19 mouse cellular contexts compared by ENCODE assay signal in genomic region chr19:56007433-56007832, GRCm38 (mm10).
DNase-seq lines count a peak whose midpoint lies in the region; ATAC-seq and TF ChIP-seq lines count a peak whose summit lies in the region.
"Had no signal": no experiment of that assay in that cellular context is flagged by ENCODE, and none has a peak within 500 bp of the region (broad histone marks: within the 10 kb centered on the region; RNA-seq: fewer than 3 reads in every experiment).

No protein-coding gene starts in this region.

- H3K4me2 ChIP-seq in kidney, postnatal 0 days (ENCODE audit: low read length) = no peak overlapping the region
- H3K4me2 ChIP-seq: embryonic facial prominence, embryonic 15.5 days; forebrain, embryonic 12.5 days; hindbrain, embryonic 15.5 days; kidney, embryonic 15.5 days; liver, embryonic 15.5 days had no signal

- H3K4me1 ChIP-seq in kidney, postnatal 0 days (replicated peaks; ENCODE audit: insufficient read depth, low read length) = no peaks in the 10 kb centered on the region
- no peaks in the 10 kb centered on the region for H3K4me1 ChIP-seq in spleen, adult 2 months (ENCODE audit: control insufficient read depth, insufficient read depth, insufficient read length)
- peaks cover 0 to 4% of the 10 kb centered on the region in 2 experiments; a peak in 1 of 4 replicates for H3K4me1 ChIP-seq in MEL (ENCODE audit: control insufficient read depth in 1 of 2, insufficient read depth in 2 of 2, low read length in 2 of 2)
- H3K4me1 ChIP-seq: liver, embryonic 15.5 days had no signal

- TF ChIP-seq POLR2A in spleen, adult 2 months (IDR thresholded peaks at IDR 0.05; ENCODE audit: low read depth, low read length) = no peak
- TF ChIP-seq POLR2A in MEL (IDR thresholded peaks at IDR 0.05; ENCODE audit: control insufficient read depth in 1 of 2, insufficient read depth in 1 of 2, low read depth in 1 of 2, low read length in 2 of 2, poor library complexity in 1 of 2) = no peak

- H3K79me2 ChIP-seq in MEL (ENCODE audit: control insufficient read depth, insufficient read depth, low read length, poor library complexity) = no peaks in the 10 kb centered on the region

- ATAC-seq in kidney, postnatal 0 days (replicated peaks; ENCODE audit: low FRiP score, low read depth) = no peak
- ATAC-seq: CD4-positive, CD25-positive, alpha-beta regulatory T cell, adult 4 months had no signal

- DNase-seq in kidney, postnatal 0 days (ENCODE audit: low spot score) = no peak
- DNase-seq in kidney, adult 9 months = no peak
- DNase-seq in spleen, adult 2 months (ENCODE audit: low read depth in 1 of 2, low spot score in 2 of 2) = no peak
- DNase-seq in spleen, postnatal 36 days (ENCODE audit: low spot score in 2 of 2) = no peak
- peak; percentile 38 for DNase-seq in MEL (ENCODE audit: low read depth, low spot score)
- no peak for DNase-seq in embryo, embryonic 11 days
- DNase-seq in right cerebral cortex, postnatal 25 days = no peak
- DNase-seq: adrenal gland, adult 8-10 months; cerebellum, adult 8-10 months; gastrocnemius, postnatal 10 days; heart, postnatal 14 days; midbrain, embryonic 14.5 days; right cerebral cortex, postnatal 14 days had no signal

- TF ChIP-seq RAD21 in MEL (IDR thresholded peaks at IDR 0.05; ENCODE audit: low read depth, low read length) = peak; percentile 78

- no peak for TF ChIP-seq EP300 in MEL (IDR thresholded peaks at IDR 0.05; ENCODE audit: low read depth in 1 of 2, low read length in 2 of 2)

- no peaks in the 10 kb centered on the region for H3K9me3 ChIP-seq in kidney, postnatal 0 days (replicated peaks; ENCODE audit: low read length)
- no peaks in the 10 kb centered on the region for H3K9me3 ChIP-seq in MEL (replicated peaks; ENCODE audit: insufficient read depth, low read length)
- H3K9me3 ChIP-seq: embryonic facial prominence, embryonic 15.5 days; forebrain, embryonic 12.5 days; hindbrain, embryonic 15.5 days; liver, embryonic 15.5 days had no signal

- no peak overlapping the region for H3K27ac ChIP-seq in kidney, postnatal 0 days
- no peak overlapping the region for H3K27ac ChIP-seq in spleen, adult 2 months (ENCODE audit: insufficient read depth, low read length)
- no peak overlapping the region for H3K27ac ChIP-seq in MEL (ENCODE audit: control insufficient read depth, low read depth, low read length)
- H3K27ac ChIP-seq: embryonic facial prominence, embryonic 15.5 days; forebrain, embryonic 12.5 days; hindbrain, embryonic 15.5 days; kidney, embryonic 15.5 days; liver, embryonic 15.5 days had no signal

- no peaks in the 10 kb centered on the region for H3K36me3 ChIP-seq in kidney, postnatal 0 days (ENCODE audit: insufficient read depth, low read length)
- H3K36me3 ChIP-seq in spleen, adult 2 months (ENCODE audit: control insufficient read depth, insufficient read depth, low read length) = no peaks in the 10 kb centered on the region
- no peaks in the 10 kb centered on the region for H3K36me3 ChIP-seq in MEL (ENCODE audit: control insufficient read depth in 1 of 2, insufficient read depth in 2 of 2, low read length in 2 of 2)
- H3K36me3 ChIP-seq: embryonic facial prominence, embryonic 15.5 days; forebrain, embryonic 12.5 days; hindbrain, embryonic 15.5 days; kidney, embryonic 15.5 days; liver, embryonic 15.5 days had no signal

- H3K27me3 ChIP-seq in kidney, postnatal 0 days (ENCODE audit: insufficient read depth, low read length) = no peaks in the 10 kb centered on the region
- H3K27me3 ChIP-seq in spleen, adult 2 months (ENCODE audit: control insufficient read depth, insufficient read depth, low read length) = no peaks in the 10 kb centered on the region
- H3K27me3 ChIP-seq in MEL (ENCODE audit: control insufficient read depth in 1 of 2, insufficient read depth in 2 of 2, low read length in 2 of 2) = no peaks in the 10 kb centered on the region; a peak in 1 of 4 replicates
- H3K27me3 ChIP-seq: embryonic facial prominence, embryonic 15.5 days; hindbrain, embryonic 15.5 days; kidney, embryonic 15.5 days had no signal

- WGBS in kidney, postnatal 0 days = 96% methylated on average over 5 of the region's 5 CpGs
- 97% methylated on average over 5 of the region's 5 CpGs for WGBS in spleen, adult 2 months

- no peak overlapping the region for H3K4me3 ChIP-seq in kidney, postnatal 0 days (replicated peaks; ENCODE audit: low read depth, low read length)
- no peak overlapping the region for H3K4me3 ChIP-seq in spleen, adult 2 months (ENCODE audit: extremely low read depth, insufficient read depth, insufficient read length)
- no peak overlapping the region for H3K4me3 ChIP-seq in MEL (ENCODE audit: control insufficient read depth in 1 of 2, insufficient read depth in 1 of 2, low read depth in 2 of 2, low read length in 2 of 2)
- H3K4me3 ChIP-seq: embryonic facial prominence, embryonic 15.5 days; forebrain, embryonic 12.5 days; hindbrain, embryonic 15.5 days; kidney, embryonic 15.5 days; liver, embryonic 15.5 days had no signal

- H3K9ac ChIP-seq in kidney, postnatal 0 days (ENCODE audit: low read depth, low read length) = no peak overlapping the region
- no peak overlapping the region for H3K9ac ChIP-seq in MEL (ENCODE audit: control insufficient read depth, low read depth, low read length, poor library complexity, severe bottlenecking)
- H3K9ac ChIP-seq: embryonic facial prominence, embryonic 15.5 days; forebrain, embryonic 12.5 days; hindbrain, embryonic 15.5 days; kidney, embryonic 15.5 days; liver, embryonic 15.5 days had no signal

- TF ChIP-seq CTCF in kidney, postnatal 0 days (IDR thresholded peaks at IDR 0.05; ENCODE audit: low read depth) = 0 out of 2 replicates have a peak, but pooled peaks have one; percentile 24
- peak; percentile 1; the same call in 1 of the 2 replicates for TF ChIP-seq CTCF in spleen, adult 2 months (IDR thresholded peaks at IDR 0.05; ENCODE audit: extremely low read depth, insufficient read depth, insufficient read length, insufficient replicate concordance)
- TF ChIP-seq CTCF in MEL (IDR thresholded peaks at IDR 0.05 in 2 of 3, conservative IDR thresholded peaks at IDR 0.05 in 1 of 3; ENCODE audit: control insufficient read depth in 1 of 3, insufficient read depth in 1 of 3, low read depth in 2 of 3, low read length in 3 of 3, poor library complexity in 1 of 3, severe bottlenecking in 1 of 3) = peak; percentile 63 to 72 (median 67)

TF ChIP-seq in MEL, 35 proteins besides CTCF, POLR2A, EP300 and RAD21:
- TF ChIP-seq TCF12 (IDR thresholded peaks at IDR 0.05; ENCODE audit: low read depth, low read length) = no peak
- TF ChIP-seq RCOR1 (IDR thresholded peaks at IDR 0.05; ENCODE audit: low read depth, low read length) = no peak
- no peak for TF ChIP-seq MYC (IDR thresholded peaks at IDR 0.05; ENCODE audit: low read depth, low read length)
- TF ChIP-seq TBP (IDR thresholded peaks at IDR 0.05; ENCODE audit: low read depth, low read length) = no peak
- no peak for TF ChIP-seq JUND (IDR thresholded peaks at IDR 0.05; ENCODE audit: low read depth, low read length)
- no peak for TF ChIP-seq MYB (IDR thresholded peaks at IDR 0.05; ENCODE audit: low read depth, low read length)
- TF ChIP-seq SMC3 (IDR thresholded peaks at IDR 0.05; ENCODE audit: low read depth, low read length) = peak; percentile 88
- TF ChIP-seq USF2 (IDR thresholded peaks at IDR 0.05; ENCODE audit: borderline replicate concordance in 1 of 2, insufficient read depth in 1 of 2, low read depth in 1 of 2, low read length in 2 of 2) = no peak
- TF ChIP-seq ZC3H11A (IDR thresholded peaks at IDR 0.05; ENCODE audit: low read depth, low read length) = peak; percentile 78

Comparison
In these comparisons a context has a peak if more than half of its experiments do, and no peak if none do; other contexts are left out.
1. CTCF ChIP-seq: peak in every context shown above with its lines; median percentile 67 in MEL; 24 in kidney, postnatal 0 days; 1 in spleen, adult 2 months.